Mouse (Mus musculus): ENCODE measurements at regions not wholly inside any gene's neighbourhood (a gene's known extent, or its start where the extent isn't known, plus 50 kb on each side); places are given as distances from the start of the nearest gene placed in this dataset.

DNA sequence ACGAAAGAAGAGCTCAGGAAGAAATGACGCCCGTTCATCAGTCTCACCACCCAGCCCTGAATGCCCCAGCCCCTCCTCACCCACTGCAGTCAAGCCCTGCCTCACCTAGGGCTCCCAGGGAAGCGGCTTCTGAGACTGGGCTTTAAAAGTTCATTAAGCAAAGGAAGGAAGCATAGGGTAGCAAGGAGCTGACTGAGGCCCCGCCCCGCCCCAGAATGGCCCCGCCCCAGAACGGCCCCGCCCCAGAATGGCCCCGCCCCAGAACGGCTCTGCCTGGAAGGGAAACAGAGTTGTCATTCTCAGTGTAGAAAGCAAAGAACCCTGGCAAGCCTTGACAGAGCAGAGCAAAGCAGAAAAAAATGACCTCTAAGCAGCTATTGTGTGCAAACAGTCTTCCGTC is 440.9 kb downstream of the Zfp704 start:
- no peak overlapping the region for H3K4me2 ChIP-seq
- no peak for ATAC-seq (ENCODE audit: insufficient number of reproducible peaks, insufficient read depth, low FRiP score, low TSS enrichment, low read depth)
- 0 out of 2 replicates have a peak, but pooled peaks cover 5% of the 10 kb centered on the region for H3K9me3 ChIP-seq
- no peaks in the 10 kb centered on the region for H3K36me3 ChIP-seq
- H3K9ac ChIP-seq (replicated peaks): no peak overlapping the region
- H3K27ac ChIP-seq: no peak overlapping the region
- H3K4me3 ChIP-seq (replicated peaks): no peak overlapping the region
- peaks cover 12% of the 10 kb centered on the region for H3K27me3 ChIP-seq
- H3K4me1 ChIP-seq (replicated peaks): peaks cover 4% of the 10 kb centered on the region; the same call in 1 of the 2 replicates
- 67% methylated on average over 12 of the region's 12 CpGs for WGBS

DNA sequence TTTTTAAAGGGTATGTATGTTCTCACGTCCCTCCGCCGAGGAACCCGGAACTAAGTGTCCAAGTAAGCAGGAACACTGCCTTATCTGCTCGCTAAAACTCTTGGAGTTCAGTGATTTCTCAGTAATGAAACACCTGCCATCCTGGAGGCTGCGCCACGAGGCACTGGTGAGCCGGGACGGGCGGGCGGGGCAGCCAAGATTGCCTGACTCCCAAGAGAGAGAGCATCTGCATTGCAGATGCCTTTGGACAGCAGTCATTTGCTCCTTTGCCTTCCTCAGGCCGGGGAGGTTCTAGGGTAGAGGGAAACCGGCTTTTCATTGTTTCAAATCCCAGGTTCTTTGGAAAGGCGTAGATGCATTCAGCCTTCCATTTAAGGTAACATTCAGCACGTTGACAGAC is 450.8 kb downstream of the Zfp704 start:
- Histone ChIP-seq H3K27me3 (no peaks in the 10 kb centered on the region; the same call in 1 of the 2 replicates), H3K4me1 (replicated peaks) (no peaks in the 10 kb centered on the region), H3K36me3 (no peaks in the 10 kb centered on the region), H3K4me2 (no peak overlapping the region), H3K4me3 (replicated peaks) (no peak overlapping the region), H3K9ac (replicated peaks) (no peak overlapping the region), H3K9me3 (no peaks in the 10 kb centered on the region), H3K27ac (no peak overlapping the region)
- ATAC-seq (ENCODE audit: insufficient number of reproducible peaks, insufficient read depth, low FRiP score, low TSS enrichment, low read depth): no peak
- WGBS: 27% methylated on average over 15 of the region's 15 CpGs

- Histone ChIP-seq H3K36me3 (no peaks in the 10 kb centered on the region), H3K27ac (no peak overlapping the region), H3K4me2 (no peak overlapping the region), H3K9me3 (no peaks in the 10 kb centered on the region), H3K4me1 (replicated peaks) (no peaks in the 10 kb centered on the region), H3K9ac (replicated peaks) (no peak overlapping the region), H3K4me3 (replicated peaks) (no peak overlapping the region), H3K27me3 (no peaks in the 10 kb centered on the region; the same call in 1 of the 2 replicates)
- no peak for ATAC-seq (ENCODE audit: insufficient number of reproducible peaks, insufficient read depth, low FRiP score, low TSS enrichment, low read depth)
- WGBS: 80% methylated on average over 7 of the region's 7 CpGs
These were observed 455.7 kb downstream of the Zfp704 start for GRCm38 (mm10) chr3:9154172-9154571.

- H3K9me3 ChIP-seq: no peaks in the 10 kb centered on the region
- H3K4me2 ChIP-seq: no peak overlapping the region
- WGBS: 55% methylated on average over 5 of the region's 5 CpGs
- ATAC-seq (ENCODE audit: insufficient number of reproducible peaks, insufficient read depth, low FRiP score, low TSS enrichment, low read depth): no peak
- H3K4me3 ChIP-seq (replicated peaks): no peak overlapping the region
- no peaks in the 10 kb centered on the region for H3K36me3 ChIP-seq
- no peak overlapping the region for H3K27ac ChIP-seq
- no peak overlapping the region for H3K9ac ChIP-seq (replicated peaks)
- no peaks in the 10 kb centered on the region for H3K4me1 ChIP-seq (replicated peaks)
- no peaks in the 10 kb centered on the region for H3K27me3 ChIP-seq
These were observed 456.2 kb downstream of the Zfp704 start for GRCm38 (mm10) chr3:9153690-9154089.

GRCm38 (mm10) chr3:9152256-9152655 is 457.6 kb downstream of the Zfp704 start:
- 29% methylated on average over 1 of the region's 1 CpGs for WGBS
- H3K4me1 ChIP-seq (replicated peaks): no peaks in the 10 kb centered on the region
- no peaks in the 10 kb centered on the region for H3K36me3 ChIP-seq
- H3K27me3 ChIP-seq: no peaks in the 10 kb centered on the region
- no peak overlapping the region for H3K4me3 ChIP-seq (replicated peaks)
- H3K9me3 ChIP-seq: no peaks in the 10 kb centered on the region
- no peak overlapping the region for H3K27ac ChIP-seq
- H3K9ac ChIP-seq (replicated peaks): no peak overlapping the region
- no peak overlapping the region for H3K4me2 ChIP-seq
- ATAC-seq (ENCODE audit: insufficient number of reproducible peaks, insufficient read depth, low FRiP score, low TSS enrichment, low read depth): no peak

DNA sequence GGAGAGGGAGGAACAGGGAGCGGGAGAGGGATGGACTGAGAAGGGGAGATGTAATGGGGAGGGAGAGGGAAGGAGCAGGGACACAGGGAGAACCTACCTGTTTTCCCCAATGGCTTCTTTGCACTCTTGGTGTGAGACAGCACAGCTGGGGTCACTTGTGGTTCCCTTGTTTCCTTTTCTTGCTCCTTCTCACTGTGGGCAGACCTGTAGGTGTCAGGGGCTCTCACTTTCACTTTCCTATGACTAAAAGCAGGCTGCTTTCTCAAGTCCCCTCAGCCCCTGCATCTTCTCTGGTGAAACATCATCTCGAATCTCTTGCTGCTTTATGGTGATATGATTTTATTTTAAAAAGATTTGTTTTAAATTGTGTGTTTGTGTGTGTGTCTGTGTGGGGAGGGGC is 458.3 kb downstream of the Zfp704 start:
- Histone ChIP-seq H3K9me3 (no peaks in the 10 kb centered on the region), H3K4me1 (replicated peaks) (no peaks in the 10 kb centered on the region), H3K4me3 (replicated peaks) (no peak overlapping the region), H3K9ac (replicated peaks) (no peak overlapping the region), H3K36me3 (no peaks in the 10 kb centered on the region), H3K4me2 (no peak overlapping the region), H3K27me3 (no peaks in the 10 kb centered on the region), H3K27ac (no peak overlapping the region)
- WGBS: 28% methylated on average over 2 of the region's 2 CpGs
- no peak for ATAC-seq (ENCODE audit: insufficient number of reproducible peaks, insufficient read depth, low FRiP score, low TSS enrichment, low read depth)

- H3K9ac ChIP-seq (replicated peaks): no peak overlapping the region
- no peaks in the 10 kb centered on the region for H3K36me3 ChIP-seq
- H3K27ac ChIP-seq: no peak overlapping the region
- H3K9me3 ChIP-seq: no peaks in the 10 kb centered on the region
- no peaks in the 10 kb centered on the region for H3K4me1 ChIP-seq (replicated peaks)
- no peak overlapping the region for H3K4me3 ChIP-seq (replicated peaks)
- ATAC-seq (ENCODE audit: insufficient number of reproducible peaks, insufficient read depth, low FRiP score, low TSS enrichment, low read depth): no peak
- no peak overlapping the region for H3K4me2 ChIP-seq
- 86% methylated on average over 5 of the region's 5 CpGs for WGBS
- no peaks in the 10 kb centered on the region for H3K27me3 ChIP-seq
These were observed 461.3 kb downstream of the Zfp704 start for GRCm38 (mm10) chr3:9148605-9149004.

DNA sequence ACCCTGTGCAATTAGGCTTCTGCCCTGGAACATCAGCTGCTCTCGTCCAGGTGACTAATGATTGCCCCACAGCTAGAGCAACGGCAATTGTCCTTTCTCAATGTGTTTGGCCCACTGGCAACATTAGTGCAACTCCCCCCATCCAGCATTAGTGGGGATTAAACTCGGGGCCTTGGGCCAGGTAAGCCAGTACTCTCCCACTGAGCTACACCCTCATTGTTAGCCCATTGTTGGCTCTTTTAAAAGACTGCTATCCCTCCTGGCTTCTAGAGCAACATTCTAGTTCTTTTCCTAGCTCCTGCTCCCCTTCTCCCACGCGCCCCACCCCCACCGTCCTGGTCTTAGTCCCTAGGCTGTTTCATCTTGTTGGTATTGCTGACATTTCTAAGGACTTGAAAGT is 463.4 kb downstream of the Zfp704 start:
- H3K9me3 ChIP-seq: no peaks in the 10 kb centered on the region
- ATAC-seq (ENCODE audit: insufficient number of reproducible peaks, insufficient read depth, low FRiP score, low TSS enrichment, low read depth): no peak
- no peak overlapping the region for H3K4me2 ChIP-seq
- H3K4me3 ChIP-seq (replicated peaks): no peak overlapping the region
- no peaks in the 10 kb centered on the region for H3K36me3 ChIP-seq
- H3K9ac ChIP-seq (replicated peaks): no peak overlapping the region
- H3K27ac ChIP-seq: no peak overlapping the region
- H3K4me1 ChIP-seq (replicated peaks): no peaks in the 10 kb centered on the region
- no peaks in the 10 kb centered on the region for H3K27me3 ChIP-seq
- WGBS: 47% methylated on average over 6 of the region's 6 CpGs

GRCm38 (mm10) chr3:9145612-9146011 is 464.3 kb downstream of the Zfp704 start:
- Histone ChIP-seq H3K4me3 (replicated peaks) (no peak overlapping the region), H3K27me3 (no peaks in the 10 kb centered on the region), H3K27ac (no peak overlapping the region), H3K4me2 (no peak overlapping the region), H3K36me3 (no peaks in the 10 kb centered on the region), H3K9me3 (no peaks in the 10 kb centered on the region), H3K4me1 (replicated peaks) (no peaks in the 10 kb centered on the region), H3K9ac (replicated peaks) (no peak overlapping the region)
- 86% methylated on average over 7 of the region's 7 CpGs for WGBS
- no peak for ATAC-seq (ENCODE audit: insufficient number of reproducible peaks, insufficient read depth, low FRiP score, low TSS enrichment, low read depth)

DNA sequence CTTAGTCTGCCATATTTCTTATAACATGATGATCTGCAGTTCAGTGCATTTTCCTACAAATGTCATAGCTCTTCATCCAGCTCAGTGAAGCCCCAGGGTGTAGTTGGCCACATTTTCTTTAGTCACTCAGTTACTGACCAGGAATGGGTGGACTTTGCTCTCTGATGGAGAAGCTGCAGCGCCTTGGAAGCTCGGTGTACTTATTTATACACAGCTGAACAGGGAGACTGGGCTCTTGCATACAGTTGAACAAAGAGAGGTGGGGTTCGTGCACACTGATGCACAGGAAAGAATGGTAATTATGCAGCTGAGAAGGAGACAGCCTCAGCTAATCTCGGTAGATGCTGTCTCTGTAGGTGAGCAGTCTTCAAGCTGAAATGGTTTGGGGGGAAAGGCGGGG is 468.0 kb downstream of the Zfp704 start:
- H3K4me2 ChIP-seq: no peak overlapping the region
- no peaks in the 10 kb centered on the region for H3K4me1 ChIP-seq (replicated peaks)
- H3K27ac ChIP-seq: no peak overlapping the region
- no peak for ATAC-seq (ENCODE audit: insufficient number of reproducible peaks, insufficient read depth, low FRiP score, low TSS enrichment, low read depth)
- WGBS: 81% methylated on average over 5 of the region's 5 CpGs
- 0 out of 2 replicates have a peak, but pooled peaks cover under 1% of the 10 kb centered on the region for H3K27me3 ChIP-seq
- H3K4me3 ChIP-seq (replicated peaks): no peak overlapping the region
- no peaks in the 10 kb centered on the region for H3K36me3 ChIP-seq
- H3K9ac ChIP-seq (replicated peaks): no peak overlapping the region
- H3K9me3 ChIP-seq: no peaks in the 10 kb centered on the region

- H3K9me3 ChIP-seq: no peaks in the 10 kb centered on the region
- H3K4me3 ChIP-seq (replicated peaks): no peak overlapping the region
- no peaks in the 10 kb centered on the region for H3K36me3 ChIP-seq
- ATAC-seq (ENCODE audit: insufficient number of reproducible peaks, insufficient read depth, low FRiP score, low TSS enrichment, low read depth): 0 out of 2 replicates have a peak, but pooled peaks have one; percentile 59
- H3K4me2 ChIP-seq: no peak overlapping the region
- 71% methylated on average over 22 of the region's 22 CpGs for WGBS
- H3K9ac ChIP-seq (replicated peaks): no peak overlapping the region
- no peaks in the 10 kb centered on the region; the same call in 1 of the 2 replicates for H3K4me1 ChIP-seq (replicated peaks)
- 0 out of 2 replicates have a peak, but pooled peaks cover 6% of the 10 kb centered on the region for H3K27me3 ChIP-seq
- no peak overlapping the region for H3K27ac ChIP-seq
These were observed 472.6 kb downstream of the Zfp704 start for GRCm38 (mm10) chr3:9137131-9137874.

- Histone ChIP-seq H3K36me3 (no peaks in the 10 kb centered on the region), H3K4me2 (no peak overlapping the region), H3K4me3 (replicated peaks) (no peak overlapping the region), H3K27ac (no peak overlapping the region), H3K9ac (replicated peaks) (no peak overlapping the region), H3K4me1 (replicated peaks) (no peaks in the 10 kb centered on the region; the same call in 1 of the 2 replicates), H3K27me3 (0 out of 2 replicates have a peak, but pooled peaks cover 6% of the 10 kb centered on the region), H3K9me3 (no peaks in the 10 kb centered on the region)
- no peak for ATAC-seq (ENCODE audit: insufficient number of reproducible peaks, insufficient read depth, low FRiP score, low TSS enrichment, low read depth)
- 49% methylated on average over 12 of the region's 12 CpGs for WGBS
These were observed 475.9 kb downstream of the Zfp704 start for GRCm38 (mm10) chr3:9133991-9134390.

Data from limb, embryonic 12.5 days (tissue).